Mouse (Mus musculus): ENCODE data around the gene Pitx2. TPM values are rescaled to one million over a fixed set of nuclear protein-coding genes. Genes with fewer than 3 reads are reported as not detected.

Gene Pitx2
- not detected in 2 replicates for polyA plus RNA-seq (2012; rRNA removed)

GRCm38 (mm10) chr3:129199609-129200500 is at the start of gene Pitx2:
Pitx2 (plus strand) TSS chr3:129199878.

Other genes with a start within 250 kb of the Pitx2 start
- 1.8 and 3.2 TPM in 2 replicates for gene Enpep, start 132.8 kb downstream of the Pitx2 start, polyA plus RNA-seq (2012; rRNA removed)